Mouse (Mus musculus) layer of hippocampus, postnatal 25 days (tissue): ENCODE data around the gene Dbil5. TPM values are rescaled to one million over a fixed set of nuclear protein-coding genes. Genes with fewer than 3 reads are reported as not detected.
"Not testable (repeated sequence)": the region's sequence is repeated elsewhere in the genome, so short reads cannot be mapped to it uniquely, and the experiment has no call there.

ENCODE experiments used
- DNase-seq, 2 experiments: peaks; one replicate each; pipeline ENCODE4 v3.0.0; 2022; ENCODE audit warnings: mixed read lengths in 2 of 2, low spot score in 1 of 2; ENCODE audit errors: extremely low spot score in 1 of 2
- total RNA-seq, 2 experiments: library from RNA; stranded (reverse); gene quantifications; 2 replicates each; pipeline ENCODE4 v1.2.3; 2021

Gene Dbil5
- total RNA-seq = 1 to 10 TPM; 1.2 to 1.4 TPM

DNA sequence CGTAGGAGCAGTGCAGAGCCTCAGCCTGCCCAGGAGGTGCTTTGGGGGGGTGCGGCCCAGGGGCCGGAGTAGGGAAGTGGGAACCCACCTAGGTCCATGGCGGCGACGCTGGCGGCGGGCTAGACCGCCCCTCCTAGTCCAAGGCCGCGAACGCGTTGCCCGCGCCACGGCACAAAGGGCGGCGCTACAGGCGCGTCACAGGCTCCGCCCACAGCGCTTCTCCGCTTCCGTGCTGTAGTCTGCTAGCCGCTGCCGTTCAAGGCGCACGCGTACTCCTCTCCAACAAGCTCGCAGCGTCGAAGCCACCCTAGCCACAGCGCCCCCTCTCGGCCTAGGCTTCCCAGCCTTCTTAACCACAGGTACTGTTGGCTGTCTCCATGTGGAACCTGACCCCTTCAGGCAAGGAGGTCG, at the start of gene Dbil5, which contains the start of gene Gemin4:
TSS of gene Dbil5 (plus strand) at position 219 of the 411 bp plus-strand sequence.
TSS of gene Gemin4 (minus strand) at position 275 of the 411 bp plus-strand sequence.
- DNase-seq = peak; percentile 95 to 98

GRCm38 (mm10) chr11:76168976-76169375, 48.4 kb upstream of the Dbil5 start:
- no peak for DNase-seq

DNA sequence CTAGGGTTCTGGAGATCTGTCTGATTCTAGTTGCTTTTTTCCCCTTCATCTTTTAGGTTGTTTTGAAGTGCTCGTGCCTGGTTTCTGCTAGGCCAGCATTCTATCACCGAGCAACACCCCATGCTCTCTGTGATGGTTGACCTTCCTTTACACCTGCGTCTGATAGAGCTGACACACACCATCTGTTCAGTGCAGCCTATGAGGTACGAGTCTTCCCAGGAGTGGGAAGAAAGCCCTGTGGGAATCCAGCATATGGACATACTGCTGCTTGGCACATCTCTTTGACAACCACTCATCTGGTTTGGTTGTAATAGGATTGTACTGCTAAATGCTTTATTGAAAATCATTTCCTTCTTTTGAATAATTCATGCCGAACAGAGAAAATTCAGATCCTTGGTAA, 47.2 kb upstream of the Dbil5 start:
- DNase-seq = no peak

DNA sequence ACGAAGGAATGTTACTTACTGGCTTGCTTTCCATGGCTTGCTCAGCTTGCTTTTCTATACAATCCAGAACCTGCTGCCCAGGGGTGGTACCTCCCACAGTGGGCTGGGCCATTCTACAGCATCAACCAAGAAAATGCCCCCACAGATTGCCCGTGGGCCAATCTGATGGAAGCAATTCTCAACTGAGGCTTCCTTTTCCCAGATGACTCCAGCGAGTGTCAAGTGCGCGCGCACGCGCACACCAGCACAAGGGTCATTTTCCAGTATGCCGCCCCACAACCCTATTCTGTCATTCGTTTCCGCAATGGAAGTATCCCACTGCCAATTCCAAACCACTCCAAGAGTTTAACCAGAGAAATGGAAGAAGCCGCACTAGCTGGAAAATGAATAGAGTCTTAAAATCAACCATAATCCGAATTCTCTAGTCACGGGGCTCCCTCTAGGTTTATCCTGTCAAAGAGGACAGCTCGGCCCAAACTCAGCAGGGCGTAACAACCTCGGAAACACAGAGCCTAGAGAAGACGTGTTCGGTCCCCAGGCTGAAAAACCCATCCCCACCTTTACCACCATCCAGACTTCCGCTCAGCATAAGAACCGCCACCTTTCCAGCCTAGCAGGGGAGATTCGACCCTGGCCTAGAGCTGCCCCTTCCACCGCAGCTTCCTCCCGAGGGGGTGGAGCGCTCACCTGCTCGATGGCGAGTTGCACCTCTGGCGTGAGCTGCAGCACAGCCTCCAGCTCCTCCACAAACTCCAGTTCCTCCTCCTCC, 38.5 kb upstream of the Dbil5 start:
- DNase-seq = peak in 1 of 2 experiments; percentile 41

GRCm38 (mm10) chr11:76179495-76180145, 37.8 kb upstream of the Dbil5 start, which contains the start of the genes Vps53 and Fam57a:
Vps53 (minus strand) TSS chr11:76179647.
Fam57a (plus strand) TSS chr11:76179671.
- peak; percentile 80 to 81 for DNase-seq

DNA sequence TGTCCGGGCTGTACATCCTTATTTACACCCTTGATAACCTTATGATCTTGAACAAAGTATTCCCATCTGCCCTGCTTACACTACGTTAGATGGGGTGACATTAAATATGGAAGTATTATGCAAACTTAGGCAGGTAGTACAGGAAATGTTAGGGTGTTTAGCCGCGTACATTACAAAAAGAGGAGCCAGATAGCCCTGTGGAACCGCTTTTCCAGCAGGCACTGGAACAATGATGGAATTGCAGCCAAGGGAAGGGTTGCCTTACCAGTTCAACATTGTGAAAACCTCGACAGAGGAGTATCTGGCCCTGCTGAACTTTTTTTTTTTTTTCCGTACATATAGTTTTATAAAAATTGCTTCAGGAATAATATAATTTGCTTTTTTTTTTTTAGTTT, 37.3 kb upstream of the Dbil5 start:
- no peak for DNase-seq

- DNase-seq = no peak
Observed at GRCm38 (mm10) chr11:76183745-76184144, 33.7 kb upstream of the Dbil5 start.

GRCm38 (mm10) chr11:76186908-76187307, 30.5 kb upstream of the Dbil5 start:
- no peak for DNase-seq

DNA sequence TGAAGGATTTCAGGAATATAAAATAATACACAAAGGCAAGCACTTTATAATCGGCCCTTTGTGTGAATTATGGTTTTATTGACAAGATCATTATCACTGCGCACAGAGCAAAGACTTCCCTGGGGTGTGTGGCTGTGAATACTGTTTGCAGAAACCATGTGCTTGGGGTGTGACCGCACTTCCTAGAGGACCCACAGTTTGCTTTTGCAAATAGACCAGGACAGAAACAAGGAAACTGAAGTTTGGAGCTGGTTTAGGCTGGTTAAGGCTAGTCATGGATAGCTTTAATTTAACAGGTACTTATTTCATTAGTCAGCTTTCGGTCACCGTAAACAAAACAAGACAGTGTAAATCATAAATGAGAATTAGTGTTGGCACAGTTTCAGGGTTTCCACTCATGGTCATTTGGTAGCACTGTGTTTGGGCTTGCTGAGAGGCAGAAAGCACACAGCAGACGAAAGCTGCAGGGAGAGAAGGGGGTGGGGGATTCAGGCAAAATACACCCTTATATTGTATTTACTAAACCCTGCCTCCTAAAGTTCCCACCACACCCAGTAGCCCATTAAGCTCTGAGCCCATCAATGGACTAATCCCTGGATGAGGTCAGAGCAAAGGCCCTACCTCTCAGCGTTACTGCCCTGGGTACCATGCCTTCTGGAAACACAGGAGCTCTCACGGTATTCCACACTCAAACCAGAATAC, 21.0 kb upstream of the Dbil5 start:
- DNase-seq = no peak

- DNase-seq = no peak
Observed at GRCm38 (mm10) chr11:76196977-76197469, 20.4 kb upstream of the Dbil5 start.

DNA sequence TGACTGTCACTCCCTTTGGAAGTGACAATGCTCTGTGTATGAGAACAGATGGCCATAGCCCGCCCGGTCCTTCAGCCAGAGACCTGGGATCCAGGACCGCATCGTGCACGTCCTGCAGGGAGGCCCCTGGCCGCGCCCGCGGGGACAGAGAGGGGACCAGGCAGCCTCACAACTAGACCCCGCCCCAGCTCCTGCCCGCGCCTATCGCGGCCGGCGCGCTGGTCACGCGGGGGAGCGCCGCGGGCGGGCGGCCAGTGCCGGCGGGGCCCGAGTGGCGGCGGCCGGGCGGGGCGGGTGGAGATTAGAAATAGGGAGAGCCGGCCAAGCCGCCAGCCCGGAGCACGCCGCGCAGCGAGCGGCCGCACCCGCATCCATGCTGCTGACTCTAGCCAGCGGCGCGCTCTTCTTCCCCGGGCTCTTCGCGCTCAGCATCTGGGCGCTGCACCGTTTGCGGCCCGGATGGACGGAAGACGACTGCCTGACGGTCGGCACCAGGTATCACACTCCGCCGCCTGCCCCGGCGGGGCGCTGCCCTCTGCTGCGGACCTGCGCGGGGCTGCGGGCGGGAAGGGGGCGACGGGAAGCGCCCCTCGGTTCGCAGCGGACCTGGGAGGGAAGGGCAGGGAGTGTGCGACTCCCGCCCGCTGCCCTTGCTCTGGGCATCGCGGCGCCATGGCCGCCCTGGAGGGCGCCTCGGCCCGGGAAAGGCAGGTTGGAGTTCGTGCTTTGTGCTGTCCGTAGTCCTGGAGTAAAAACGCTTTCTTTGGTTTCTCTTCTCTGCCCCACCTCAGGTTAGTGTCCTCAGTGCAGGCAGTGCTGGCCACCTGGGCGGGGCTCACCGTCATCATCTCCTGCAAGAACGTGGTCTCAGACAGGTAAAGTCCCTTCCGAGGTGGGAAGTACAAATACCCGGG, 15.4 kb upstream of the Dbil5 start:
- peak; percentile 69 to 75 for DNase-seq

DNA sequence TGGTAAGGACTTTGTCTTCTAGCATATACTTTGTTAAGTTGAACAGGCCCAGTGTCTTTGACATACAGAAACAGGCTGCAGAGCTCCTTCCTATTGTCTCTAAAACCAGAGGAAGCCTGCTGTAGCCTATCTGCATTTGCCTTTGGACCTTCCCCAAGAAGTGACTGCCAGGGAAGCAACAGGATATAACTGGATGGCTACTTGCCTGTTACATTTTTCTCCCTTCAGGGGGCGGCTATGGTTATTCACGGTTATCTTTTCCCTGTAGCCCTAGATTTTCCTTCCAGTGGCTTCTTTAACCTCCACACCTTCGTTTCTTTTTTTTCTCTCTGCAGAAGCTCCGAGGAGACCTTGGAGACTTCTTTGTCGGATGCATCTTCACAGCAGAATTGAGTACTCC, 10.6 kb upstream of the Dbil5 start:
- DNase-seq = no peak

GRCm38 (mm10) chr11:76210228-76210985, 7.0 kb upstream of the Dbil5 start:
- no peak for DNase-seq

DNA sequence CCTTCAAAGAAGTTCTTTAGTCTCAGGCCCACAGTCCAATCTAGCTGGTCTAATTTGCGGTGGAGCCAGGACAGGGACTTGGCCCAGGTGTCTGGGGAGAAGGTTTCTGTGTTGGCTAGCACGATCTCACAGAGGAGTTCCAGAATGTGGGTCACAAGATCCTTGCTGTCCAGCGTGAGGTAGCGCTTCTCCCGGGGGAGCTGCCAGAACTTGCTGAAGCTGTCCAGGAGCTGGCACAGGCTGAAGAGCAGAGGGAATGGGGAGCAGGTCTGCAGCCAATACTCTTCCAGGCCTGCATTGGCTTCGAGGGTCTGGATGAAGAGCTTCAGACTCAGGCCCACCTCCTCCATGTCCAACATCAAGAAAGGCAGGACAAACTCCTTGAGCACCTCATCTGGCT, 5.8 kb upstream of the Dbil5 start:
- not testable (repeated sequence) for DNase-seq

- DNase-seq = no peak
Observed at GRCm38 (mm10) chr11:76213841-76214240, 3.6 kb upstream of the Dbil5 start.

GRCm38 (mm10) chr11:76215011-76215410, 2.4 kb upstream of the Dbil5 start:
- no peak for DNase-seq

DNA sequence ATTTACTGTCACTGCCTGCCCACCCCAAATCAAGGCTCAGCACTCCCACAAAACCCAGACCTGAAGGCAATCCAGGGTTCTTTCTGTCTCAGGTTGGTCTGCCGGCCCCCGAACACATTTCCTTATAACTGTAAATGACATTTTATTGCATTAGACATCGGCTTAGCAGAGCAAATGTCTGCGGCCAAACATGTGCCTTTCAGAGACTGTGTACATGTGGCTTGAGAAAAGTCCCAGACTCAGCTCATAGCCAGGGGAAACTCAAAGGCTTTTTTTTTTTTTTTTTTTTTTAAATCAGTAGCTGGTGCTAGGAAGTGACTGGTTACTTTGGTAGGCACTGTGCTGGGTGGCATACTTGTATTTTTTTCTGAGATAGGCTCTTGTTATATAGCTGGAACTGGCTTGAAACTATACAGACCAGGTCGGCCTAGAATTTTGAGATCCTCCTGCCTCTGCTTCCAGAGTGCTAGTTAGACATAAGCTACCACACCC, 1.3 kb upstream of the Dbil5 start:
- DNase-seq = no peak

GRCm38 (mm10) chr11:76216681-76217389, 573 bp upstream of the Dbil5 start:
- DNase-seq = peak in 1 of 2 experiments; percentile 27
